Mouse (Mus musculus) lung, postnatal 0 days (tissue): ENCODE data around the gene Vrk1.

Source experiments
- CTCF ChIP-seq: IDR thresholded peaks from 2 replicates; pipeline ENCODE4 v1.5.1; 2016; ENCODE audit warnings: antibody characterized with exemption, mild to moderate bottlenecking
- EP300 ChIP-seq: IDR thresholded peaks from 2 replicates; pipeline ENCODE4 v1.6.1; 2016; ENCODE audit warnings: antibody characterized with exemption, mild to moderate bottlenecking, control low read depth

DNA sequence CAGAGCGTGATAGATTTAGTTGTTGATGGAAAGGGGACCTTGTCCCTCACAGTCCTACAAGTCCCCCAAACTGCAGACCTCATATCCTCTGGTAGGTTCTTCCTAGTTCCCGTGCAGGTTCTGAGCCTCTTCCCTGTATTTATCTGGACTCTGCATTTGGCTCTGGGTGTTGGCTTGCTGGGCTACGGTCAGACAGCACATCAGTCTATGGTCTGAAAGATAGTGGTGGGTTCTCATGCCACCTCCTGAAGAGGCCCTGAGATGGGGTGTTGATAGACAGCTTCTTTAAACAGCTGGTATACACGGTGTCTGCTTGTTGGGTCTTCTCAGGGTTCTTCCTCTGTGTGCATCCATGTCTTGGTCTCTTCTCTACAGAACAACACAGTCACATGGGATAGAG, 21.6 kb upstream of the Vrk1 start:
- TF ChIP-seq CTCF, result no peak
- TF ChIP-seq EP300, result no peak
